Mouse (Mus musculus): ENCODE measurements around the gene Selp.

Selp gene

GRCm38 (mm10) chr1:164178429-164178828, 63.4 kb downstream of the Selp start:
- no peak for DNase-seq (ENCODE audit: low spot score in 2 of 2)

DNA sequence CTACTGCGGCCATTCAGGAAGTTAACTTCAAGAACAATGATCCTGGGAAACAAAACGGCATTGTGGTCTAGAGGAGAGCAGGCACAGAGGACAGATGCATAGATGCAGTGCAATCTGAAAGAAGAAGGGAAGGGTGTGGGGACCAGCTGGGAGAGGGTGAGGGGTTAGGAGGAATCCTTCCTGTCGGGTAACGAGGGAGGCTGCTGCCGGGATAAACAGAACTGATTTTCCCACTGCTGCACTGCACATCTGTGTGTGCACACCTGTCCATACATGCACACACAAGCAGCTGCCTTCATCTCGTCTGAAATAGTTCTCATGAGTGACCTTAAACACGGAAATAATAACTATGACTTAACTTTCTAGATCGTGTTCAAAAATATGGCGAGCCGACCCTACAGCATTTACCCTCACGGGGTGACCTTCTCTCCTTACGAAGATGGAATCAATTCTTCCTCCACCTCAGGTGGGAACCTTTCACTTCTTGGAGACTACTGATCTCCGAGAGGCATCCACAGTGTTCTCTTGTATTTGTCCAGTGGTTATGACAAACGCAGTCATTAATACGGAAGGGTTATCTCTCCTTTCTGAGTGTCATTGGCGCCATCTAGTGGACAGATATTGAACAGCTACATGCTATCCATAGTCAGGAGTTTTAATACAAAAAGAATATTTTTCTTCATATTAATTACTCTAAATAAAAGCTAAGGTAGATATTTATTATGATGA, 69.2 kb downstream of the Selp start:
- peak in 1 of 2 experiments; percentile 25 for DNase-seq (ENCODE audit: low spot score in 2 of 2)

DNA sequence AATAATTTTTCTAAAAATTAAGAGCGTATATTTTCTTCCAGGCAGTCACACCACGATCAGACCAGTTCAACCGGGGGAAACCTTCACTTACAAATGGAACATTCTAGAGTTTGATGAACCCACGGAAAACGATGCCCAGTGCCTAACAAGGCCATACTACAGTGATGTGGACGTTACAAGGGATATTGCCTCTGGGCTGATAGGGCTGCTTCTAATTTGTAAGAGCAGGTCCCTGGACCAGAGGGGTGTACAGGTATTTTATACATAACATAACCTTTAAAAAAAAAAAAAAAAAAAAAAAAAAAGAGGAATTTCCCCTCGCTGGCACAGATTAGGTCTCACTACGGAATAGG, 69.8 kb downstream of the Selp start:
- no peak for DNase-seq (ENCODE audit: low spot score in 2 of 2)

- DNase-seq (ENCODE audit: low spot score in 2 of 2): no peak
Observed at GRCm38 (mm10) chr1:164185316-164185715, 70.3 kb downstream of the Selp start.

DNA sequence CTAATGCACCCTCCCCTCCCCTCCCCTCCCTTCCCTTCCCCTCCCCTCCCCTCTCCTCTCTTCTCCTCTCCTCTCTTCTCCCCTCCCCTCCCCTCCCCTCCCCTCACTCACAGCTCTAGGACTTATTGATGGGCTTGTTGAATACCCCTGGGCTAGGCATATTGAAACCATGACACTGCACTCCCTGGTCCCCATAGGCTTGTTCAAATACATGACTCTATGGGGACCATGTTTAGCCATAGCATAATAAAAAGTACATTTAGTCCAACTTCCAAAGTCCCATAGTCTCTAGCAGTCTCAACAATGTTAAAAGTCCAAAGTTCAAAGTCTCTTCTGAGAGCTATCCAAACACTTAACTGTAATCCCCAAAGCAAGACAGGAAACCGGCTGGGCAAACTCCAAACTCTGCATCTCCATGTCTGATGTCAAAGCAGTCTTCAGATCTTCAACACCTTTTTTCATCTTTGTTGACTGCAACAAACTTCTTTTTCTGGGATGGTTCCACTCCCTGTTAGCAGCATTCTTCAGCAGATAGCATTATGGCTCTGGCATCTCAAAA, 72.0 kb downstream of the Selp start:
- DNase-seq (ENCODE audit: low spot score in 2 of 2): no peak

GRCm38 (mm10) chr1:164199551-164199950, 84.5 kb downstream of the Selp start:
- no peak for DNase-seq (ENCODE audit: low spot score in 2 of 2)
